Mouse (Mus musculus): Measurements from ENCODE around the gene Eml2. TPM values are rescaled to one million over a fixed set of nuclear protein-coding genes. Genes with fewer than 3 reads are reported as not detected.

Gene Eml2
- total RNA-seq, 2 experiments from 2014 or later: 9.6 to 10.0 TPM

DNA sequence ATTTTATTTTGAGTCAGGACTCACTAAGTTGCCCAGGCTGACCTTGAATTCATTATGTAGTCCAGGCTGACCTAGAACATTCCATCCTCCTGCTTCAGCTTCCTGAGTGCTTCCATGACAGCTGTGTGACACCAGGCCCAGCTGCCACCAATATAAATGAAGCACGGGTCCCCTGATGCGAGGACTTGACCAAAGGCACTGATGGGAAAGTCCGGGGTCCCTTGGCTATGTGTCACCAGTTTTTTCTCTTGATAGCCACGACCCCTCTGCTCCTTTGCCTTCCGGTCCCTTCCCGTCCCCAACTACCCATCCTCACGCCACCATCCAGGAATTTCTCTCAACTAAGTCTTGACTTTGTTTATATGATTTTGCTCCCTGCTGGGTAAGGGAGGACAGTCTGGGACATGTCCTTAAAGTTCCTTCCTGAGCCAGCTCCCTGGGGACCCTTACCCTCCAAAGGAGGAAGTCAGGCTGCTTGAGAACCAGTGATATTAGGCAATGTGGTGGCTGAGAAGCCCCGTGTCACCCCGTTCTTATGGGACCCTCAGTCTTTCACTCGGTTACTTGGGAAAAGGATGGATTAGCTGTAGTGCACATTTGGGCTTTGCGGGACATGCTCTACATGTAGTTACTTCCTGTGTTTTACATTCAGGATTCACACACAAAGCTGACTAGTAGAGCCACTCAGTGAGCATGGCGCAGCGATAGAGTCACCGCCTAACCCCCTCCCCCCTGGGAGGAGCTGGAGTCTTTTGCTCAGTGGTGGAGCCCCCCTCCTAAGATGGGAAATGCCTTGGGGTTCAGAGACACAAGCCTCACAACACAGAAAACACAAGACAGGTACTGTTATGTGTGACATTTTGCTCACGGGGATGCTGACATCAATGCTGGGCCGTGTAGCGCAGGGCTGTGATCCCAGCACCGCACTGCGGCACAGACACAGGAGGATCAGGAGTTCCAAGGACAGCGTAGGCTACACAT lies 50.9 kb downstream of the Eml2 start:
- intact Hi-C loops (cut with DNase I): no loop called here
- DNase-seq: no peak

- intact Hi-C loops (cut with DNase I): no loop called here
- DNase-seq: peak; percentile 98
Measured at GRCm38 (mm10) chr7:19227883-19228792, 51.9 kb downstream of the Eml2 start, which contains the start of gene Opa3. Gene Opa3, plus strand, starts transcription at chr7:19228334.

- intact Hi-C loops (cut with DNase I): no loop called here
- DNase-seq: no peak
Measured at GRCm38 (mm10) chr7:19228793-19229148, 52.5 kb downstream of the Eml2 start.

DNA sequence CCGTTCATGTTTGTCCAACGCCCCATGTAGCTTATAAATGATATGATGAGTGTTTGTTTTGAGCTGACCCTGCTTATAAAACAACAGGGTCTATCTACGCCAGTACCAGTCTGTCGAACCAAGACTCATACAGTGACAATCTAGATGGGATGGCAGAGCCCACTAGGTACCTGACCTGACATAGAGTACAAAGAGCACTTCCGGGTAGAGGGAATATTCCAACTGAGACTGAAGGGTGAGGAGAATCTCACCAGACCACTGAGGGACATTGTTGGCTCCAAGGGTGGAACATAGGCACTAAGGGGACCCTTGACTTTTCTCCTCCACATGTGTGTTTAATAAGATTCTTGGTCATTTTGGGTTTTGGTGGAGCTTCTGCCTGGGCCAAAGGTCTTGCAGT lies 53.2 kb downstream of the Eml2 start:
- no peak for DNase-seq
- intact Hi-C loops (cut with DNase I): no loop called here

DNA sequence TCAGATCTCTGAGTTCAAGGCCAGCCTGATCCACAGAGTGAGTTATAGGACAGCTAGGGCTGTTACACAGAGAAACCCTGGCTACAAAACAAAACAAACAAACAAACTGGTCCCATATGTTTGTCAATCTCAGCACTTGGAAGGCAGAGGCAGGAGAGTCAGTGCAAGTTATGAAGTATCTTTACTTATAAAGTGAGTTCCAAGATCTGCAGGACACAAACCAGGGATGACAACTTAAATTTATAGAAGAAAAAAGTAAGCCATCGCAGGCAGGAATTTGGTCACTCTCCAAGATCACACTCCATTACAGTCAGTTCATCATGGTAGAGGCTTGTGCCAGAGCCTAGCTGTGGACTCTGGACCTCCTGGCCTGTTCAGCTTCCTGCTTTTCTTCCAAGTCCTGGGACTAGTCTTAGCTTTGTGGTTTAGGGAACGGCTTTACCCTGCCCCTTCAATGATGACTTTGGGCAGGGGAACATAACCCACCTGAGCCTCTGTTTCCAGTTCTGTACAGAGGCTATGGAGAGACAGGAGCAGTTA lies 53.9 kb downstream of the Eml2 start:
- intact Hi-C loops (cut with DNase I): no loop called here
- no peak for DNase-seq

GRCm38 (mm10) chr7:19230899-19231298 lies 54.7 kb downstream of the Eml2 start:
- intact Hi-C loops (cut with DNase I): no loop called here
- no peak for DNase-seq

- intact Hi-C loops (cut with DNase I): no loop called here
- no peak for DNase-seq
Measured at GRCm38 (mm10) chr7:19231849-19232248, 55.6 kb downstream of the Eml2 start.

- intact Hi-C loops (cut with DNase I): no loop called here
- no peak for DNase-seq
Measured at GRCm38 (mm10) chr7:19234652-19235051, 58.4 kb downstream of the Eml2 start.

GRCm38 (mm10) chr7:19235092-19235671 lies 59.0 kb downstream of the Eml2 start:
- DNase-seq: no peak
- intact Hi-C loops (cut with DNase I): no loop called here

DNA sequence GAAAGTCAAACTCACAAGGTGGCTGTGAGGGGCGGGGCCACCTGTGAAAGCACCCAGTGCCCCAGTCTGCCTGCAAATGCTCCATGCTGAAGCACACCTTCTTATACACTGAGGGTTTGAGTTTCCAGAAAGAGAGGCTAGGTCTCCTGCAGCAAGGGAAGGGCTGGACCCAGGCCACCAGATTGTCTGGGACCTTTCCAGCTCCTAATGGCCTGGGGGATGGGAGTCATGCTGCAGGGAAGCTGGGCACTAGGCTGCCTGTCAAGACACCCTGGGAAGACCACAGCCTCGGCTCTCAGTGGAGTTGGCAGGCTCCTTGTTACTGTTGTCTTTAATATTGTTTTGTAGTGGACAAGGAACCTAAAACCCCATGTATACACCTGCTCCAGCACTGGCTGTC lies 60.2 kb downstream of the Eml2 start:
- intact Hi-C loops (cut with DNase I): no loop called here
- DNase-seq: peak in 1 of 2 experiments; percentile 39

DNA sequence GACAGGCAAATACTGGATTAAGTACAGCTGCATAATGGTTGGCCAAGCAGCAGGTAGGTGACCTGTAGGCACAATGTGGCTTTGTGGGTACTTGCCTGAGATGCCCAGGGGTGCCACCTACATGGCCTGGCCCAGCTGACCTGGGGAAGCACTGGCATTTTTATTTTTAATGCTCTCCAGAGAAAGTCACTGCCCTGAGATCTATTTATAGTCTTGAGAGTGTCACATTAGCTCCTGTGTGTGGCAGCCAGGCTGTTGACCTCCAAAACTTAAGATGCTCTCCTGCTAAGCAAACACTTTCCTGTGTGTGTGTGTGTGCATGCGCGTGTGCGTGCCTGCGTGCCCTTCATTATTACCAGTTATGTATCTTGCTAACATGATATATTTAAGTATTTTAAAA lies 62.1 kb downstream of the Eml2 start:
- peak in 1 of 2 experiments; percentile 17 for DNase-seq
- intact Hi-C loops (cut with DNase I): loop anchor here (2.0 kb wide), 1 partner anchor 44 kb away; the partner anchor contains the start of gene Rtn2

DNA sequence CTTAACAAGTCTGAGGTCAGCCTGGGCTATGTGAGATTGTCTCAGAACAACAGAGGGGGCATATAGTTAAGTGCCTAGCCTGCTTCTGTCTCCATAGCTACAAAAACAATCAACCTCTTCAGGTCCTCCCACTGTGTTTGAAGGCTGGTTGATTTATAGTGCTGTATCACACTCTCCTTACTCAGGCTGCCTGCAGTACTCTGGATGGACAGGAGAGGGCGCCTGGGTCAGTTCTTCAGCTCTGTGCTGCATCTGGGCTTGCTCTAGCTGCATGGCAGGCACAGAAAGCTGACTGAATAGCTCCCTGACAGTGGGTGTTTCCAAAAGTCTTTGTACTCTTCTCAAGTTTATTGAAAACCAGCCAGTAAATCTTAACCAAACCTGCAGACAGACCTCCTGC lies 63.2 kb downstream of the Eml2 start:
- peak; percentile 88 to 90 for DNase-seq
- intact Hi-C loops (cut with DNase I): loop anchor here (2.0 kb wide), 1 partner anchor 43 kb away; the partner anchor contains the start of gene Rtn2

- intact Hi-C loops (cut with DNase I): loop anchor here (2.0 kb wide), 1 partner anchor 43 kb away; the partner anchor contains the start of gene Rtn2
- no peak for DNase-seq
Measured at GRCm38 (mm10) chr7:19239986-19240385, 63.8 kb downstream of the Eml2 start.

GRCm38 (mm10) chr7:19240905-19241463 lies 64.8 kb downstream of the Eml2 start:
- intact Hi-C loops (cut with DNase I): no loop called here
- DNase-seq: no peak

DNA sequence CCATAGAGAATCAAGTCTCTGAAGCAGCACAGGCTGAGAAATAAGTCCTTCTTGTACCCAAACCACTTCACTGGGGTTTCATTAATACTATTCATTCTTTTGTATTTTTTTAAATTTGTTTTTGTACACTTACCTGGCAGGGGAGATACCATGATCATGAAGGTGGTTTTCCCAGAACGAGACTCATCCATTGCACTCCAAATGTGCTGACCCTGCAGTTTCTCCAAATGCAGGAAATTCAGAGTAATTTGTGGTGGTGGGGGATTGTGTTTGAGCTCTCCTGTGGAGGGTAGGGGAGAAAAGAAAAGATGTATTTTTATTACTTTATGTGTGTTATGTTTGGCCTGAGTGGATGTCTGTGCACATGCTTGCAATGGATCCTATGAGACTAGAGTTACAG lies 65.8 kb downstream of the Eml2 start:
- intact Hi-C loops (cut with DNase I): no loop called here

DNA sequence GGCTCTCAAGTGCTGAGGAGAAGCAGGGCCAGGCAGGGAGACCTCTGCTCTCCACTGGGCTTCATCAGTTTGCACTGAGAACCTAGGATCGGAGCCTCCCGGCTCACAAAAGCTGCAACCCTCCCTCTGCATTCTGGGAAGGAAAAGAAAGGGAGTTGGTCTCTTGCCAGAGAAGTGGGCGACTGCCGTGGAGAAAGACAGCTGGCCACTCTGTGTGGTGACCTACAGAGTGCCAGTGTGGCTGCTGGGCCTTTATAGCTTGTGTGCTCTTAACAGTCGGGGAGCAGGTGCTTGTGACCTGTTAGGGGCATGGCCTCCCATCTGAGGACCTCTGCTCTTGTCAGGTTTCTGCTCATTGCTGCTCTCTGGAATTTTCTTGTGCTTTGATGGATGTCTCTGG lies 67.6 kb downstream of the Eml2 start:
- DNase-seq: no peak
- intact Hi-C loops (cut with DNase I): no loop called here

More for the DNA sequence above, 65.8 kb downstream of the Eml2 start:
- no peak for DNase-seq

DNA sequence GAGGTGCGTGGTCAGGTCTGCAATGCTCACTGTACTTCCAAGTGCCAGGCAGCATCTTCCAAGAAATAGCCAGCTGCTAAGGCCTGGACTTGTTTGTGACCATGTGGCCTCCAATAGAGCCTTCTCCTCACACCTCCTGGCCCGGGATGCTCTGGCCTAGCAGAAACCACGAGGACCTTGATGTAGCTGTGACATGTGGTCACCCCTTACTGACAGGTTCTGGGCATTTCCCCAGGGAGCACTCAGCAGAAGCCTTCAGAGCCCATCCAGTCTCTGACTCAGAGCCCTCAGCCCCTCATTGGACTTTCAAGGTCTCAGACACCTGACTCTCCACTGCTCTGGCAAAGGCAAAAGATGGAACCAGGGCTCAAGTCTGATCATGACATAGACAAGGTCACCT lies 68.9 kb downstream of the Eml2 start:
- DNase-seq: no peak
- intact Hi-C loops (cut with DNase I): no loop called here

GRCm38 (mm10) chr7:19246855-19247254 lies 70.6 kb downstream of the Eml2 start:
- no peak for DNase-seq
- intact Hi-C loops (cut with DNase I): no loop called here

GRCm38 (mm10) chr7:19247511-19247910 lies 71.3 kb downstream of the Eml2 start:
- DNase-seq: peak in 1 of 2 experiments; percentile 15
- intact Hi-C loops (cut with DNase I): no loop called here

- intact Hi-C loops (cut with DNase I): no loop called here
- no peak for DNase-seq
Measured at GRCm38 (mm10) chr7:19252078-19252477, 75.9 kb downstream of the Eml2 start.
